Mouse (Mus musculus) forebrain, embryonic 13.5 days (tissue): ENCODE data around the gene Cxcl17. TPM values are rescaled to one million over a fixed set of nuclear protein-coding genes. Genes with fewer than 3 reads are reported as not detected.

ENCODE experiments used
- ATAC-seq: fragments of 200-750 bp; cut with Nextera tagmentation; 2 replicates; pipeline ENCODE4 v1.8.0; 2017
- H3K27ac ChIP-seq: fragments of 300-500 bp; sonication (generic); 2 replicates; pipeline ENCODE4 v1.5.1; 2015; ENCODE audit warnings: inconsistent platforms, mild to moderate bottlenecking, moderate library complexity
- H3K27me3 ChIP-seq: fragments of 300-500 bp; sonication (generic); 2 replicates; pipeline ENCODE4 v1.6.1; 2015; ENCODE audit warnings: mild to moderate bottlenecking, inconsistent platforms
- H3K36me3 ChIP-seq: fragments of 300-500 bp; sonication (generic); 2 replicates; pipeline ENCODE4 v1.6.1; 2015; ENCODE audit warnings: mild to moderate bottlenecking, inconsistent platforms; ENCODE audit not compliant: poor library complexity, severe bottlenecking
- H3K4me1 ChIP-seq: fragments of 300-500 bp; sonication (generic); 2 replicates; pipeline ENCODE4 v1.6.1; 2015; ENCODE audit warnings: inconsistent platforms
- H3K4me2 ChIP-seq: fragments of 300-500 bp; sonication (generic); 2 replicates; pipeline ENCODE4 v1.6.1; 2015; ENCODE audit warnings: inconsistent platforms, mild to moderate bottlenecking, moderate library complexity
- H3K4me3 ChIP-seq: fragments of 300-500 bp; sonication (generic); 2 replicates; pipeline ENCODE4 v1.5.1; 2015; ENCODE audit warnings: mild to moderate bottlenecking, inconsistent platforms
- H3K9ac ChIP-seq: fragments of 300-500 bp; sonication (generic); 2 replicates; pipeline ENCODE4 v1.6.1; 2015; ENCODE audit warnings: mild to moderate bottlenecking, inconsistent platforms
- H3K9me3 ChIP-seq: fragments of 300-500 bp; sonication (generic); replicated peaks from 2 replicates; pipeline ENCODE4 v1.6.1; 2016; ENCODE audit warnings: inconsistent platforms
- WGBS: fragments of 180-500 bp; shearing (Covaris S2); methylation state at CpG from one replicate; pipeline ENCODE4 v1.1.7; 2015; 5-methylcytosine and 5-hydroxymethylcytosine counted together
- polyA plus RNA-seq: library from polyadenylated mRNA; unstranded; fragments of >200 nt; fragmentation: Nextera tagmentation; extraction: Ambion mirVana; gene quantifications from 2 replicates; pipeline ENCODE4 v1.2.1, GENCODE M21; 2015

The Cxcl17 gene
- polyA plus RNA-seq, 1 experiment from 2014 or later = 0.45 TPM

- WGBS = 51% methylated on average over 8 of the region's 8 CpGs
- peak overlapping the region; percentile 27; the same call in 1 of the 2 replicates for H3K4me3 ChIP-seq
- H3K36me3 ChIP-seq = peaks cover 13% of the 10 kb centered on the region
- no peak overlapping the region for H3K27ac ChIP-seq
- H3K27me3 ChIP-seq = peaks cover 11% of the 10 kb centered on the region
- no peaks in the 10 kb centered on the region for H3K9me3 ChIP-seq
- no peak overlapping the region for H3K9ac ChIP-seq
- H3K4me2 ChIP-seq = peak overlapping the region; percentile 54
- H3K4me1 ChIP-seq = peaks cover 18% of the 10 kb centered on the region
- ATAC-seq = no peak
Measured at GRCm38 (mm10) chr7:25377100-25377700, 35.5 kb downstream of the Cxcl17 start.

GRCm38 (mm10) chr7:25376556-25376955 lies 36.1 kb downstream of the Cxcl17 start:
- WGBS = 5% methylated on average over 17 of the region's 17 CpGs
- H3K9me3 ChIP-seq = no peaks in the 10 kb centered on the region
- H3K9ac ChIP-seq = no peak overlapping the region
- H3K4me3 ChIP-seq = peak overlapping the region; percentile 27
- H3K36me3 ChIP-seq = peaks cover 8% of the 10 kb centered on the region; the same call in 1 of the 2 replicates
- peaks cover 18% of the 10 kb centered on the region for H3K4me1 ChIP-seq
- peaks cover 11% of the 10 kb centered on the region for H3K27me3 ChIP-seq
- peak overlapping the region; percentile 54 for H3K4me2 ChIP-seq
- ATAC-seq = peak; percentile 62
- no peak overlapping the region for H3K27ac ChIP-seq

- no peak for ATAC-seq
- no peak overlapping the region for H3K9ac ChIP-seq
- no peak overlapping the region for H3K4me3 ChIP-seq
- H3K9me3 ChIP-seq = no peaks in the 10 kb centered on the region
- peaks cover 28% of the 10 kb centered on the region for H3K27me3 ChIP-seq
- H3K27ac ChIP-seq = no peak overlapping the region
- H3K36me3 ChIP-seq = no peaks in the 10 kb centered on the region
- H3K4me2 ChIP-seq = no peak overlapping the region
- peaks cover 14% of the 10 kb centered on the region; the same call in 1 of the 2 replicates for H3K4me1 ChIP-seq
- 88% methylated on average over 5 of the region's 5 CpGs for WGBS
Measured at GRCm38 (mm10) chr7:25372441-25372840, 40.2 kb downstream of the Cxcl17 start.

- Histone ChIP-seq H3K4me1 (peaks cover 20% of the 10 kb centered on the region), H3K9me3 (no peaks in the 10 kb centered on the region), H3K36me3 (peaks cover 6% of the 10 kb centered on the region), H3K4me2 (no peak within 1 kb of the TSS), H3K27ac (no peak within 1 kb of the TSS), H3K9ac (0 out of 2 replicates have a peak within 1 kb of the TSS, but pooled peaks have one; percentile 13), H3K4me3 (no peak within 1 kb of the TSS), H3K27me3 (peaks cover 42% of the 10 kb centered on the region)
- no peak for ATAC-seq
- 51% methylated on average over 12 of the region's 12 CpGs for WGBS
Measured at GRCm38 (mm10) chr7:25369058-25369749, 43.5 kb downstream of the Cxcl17 start, which contains the start of gene Cnfn. TSS of gene Cnfn (minus strand) at chr7:25369724.

- no peak overlapping the region for H3K4me2 ChIP-seq
- peaks cover 20% of the 10 kb centered on the region for H3K4me1 ChIP-seq
- 25% methylated on average over 12 of the region's 12 CpGs for WGBS
- peaks cover 42% of the 10 kb centered on the region for H3K27me3 ChIP-seq
- H3K36me3 ChIP-seq = peaks cover 15% of the 10 kb centered on the region
- no peak overlapping the region for H3K9ac ChIP-seq
- no peak overlapping the region for H3K4me3 ChIP-seq
- no peaks in the 10 kb centered on the region for H3K9me3 ChIP-seq
- no peak for ATAC-seq
- H3K27ac ChIP-seq = no peak overlapping the region
Measured at GRCm38 (mm10) chr7:25368333-25368732, 44.4 kb downstream of the Cxcl17 start.

- Histone ChIP-seq H3K4me2 (peak overlapping the region; percentile 12; the same call in 1 of the 2 replicates), H3K4me1 (peaks cover 20% of the 10 kb centered on the region), H3K9ac (no peak overlapping the region), H3K4me3 (no peak overlapping the region), H3K36me3 (peaks cover 21% of the 10 kb centered on the region), H3K27me3 (peaks cover 42% of the 10 kb centered on the region), H3K9me3 (no peaks in the 10 kb centered on the region), H3K27ac (no peak overlapping the region)
- WGBS = 2% methylated on average over 33 of the region's 33 CpGs
- ATAC-seq = no peak
Measured at GRCm38 (mm10) chr7:25367632-25368293, 44.9 kb downstream of the Cxcl17 start.

- Histone ChIP-seq H3K4me2 (no peak overlapping the region; the same call in 1 of the 2 replicates), H3K9me3 (no peaks in the 10 kb centered on the region), H3K9ac (peak overlapping the region; percentile 26), H3K36me3 (peaks cover 38% of the 10 kb centered on the region), H3K4me1 (peaks cover 20% of the 10 kb centered on the region), H3K4me3 (no peak overlapping the region), H3K27me3 (peaks cover 42% of the 10 kb centered on the region), H3K27ac (peak overlapping the region; percentile 54)
- ATAC-seq = no peak
- WGBS = 13% methylated on average over 13 of the region's 13 CpGs
Measured at GRCm38 (mm10) chr7:25365937-25366625, 46.6 kb downstream of the Cxcl17 start.

- peaks cover 27% of the 10 kb centered on the region for H3K4me1 ChIP-seq
- H3K9me3 ChIP-seq = no peaks in the 10 kb centered on the region
- no peak overlapping the region for H3K4me3 ChIP-seq
- peaks cover 62% of the 10 kb centered on the region for H3K36me3 ChIP-seq
- H3K27ac ChIP-seq = no peak overlapping the region
- 96% methylated on average over 17 of the region's 17 CpGs for WGBS
- no peak for ATAC-seq
- no peak overlapping the region for H3K4me2 ChIP-seq
- no peak overlapping the region for H3K9ac ChIP-seq
- peaks cover 26% of the 10 kb centered on the region for H3K27me3 ChIP-seq
Measured at GRCm38 (mm10) chr7:25363632-25364031, 49.1 kb downstream of the Cxcl17 start.

GRCm38 (mm10) chr7:25363151-25363550 lies 49.5 kb downstream of the Cxcl17 start:
- Histone ChIP-seq H3K4me2 (no peak overlapping the region), H3K4me3 (no peak overlapping the region), H3K27ac (no peak overlapping the region), H3K36me3 (peaks cover 67% of the 10 kb centered on the region), H3K4me1 (peaks cover 30% of the 10 kb centered on the region), H3K27me3 (peaks cover 21% of the 10 kb centered on the region), H3K9me3 (no peaks in the 10 kb centered on the region), H3K9ac (no peak overlapping the region)
- WGBS = 89% methylated on average over 19 of the region's 19 CpGs
- ATAC-seq = no peak

- ATAC-seq = peak; percentile 64; the same call in 1 of the 2 replicates
- Histone ChIP-seq H3K4me3 (no peak overlapping the region), H3K27me3 (no peaks in the 10 kb centered on the region), H3K4me1 (0 out of 2 replicates have a peak, but pooled peaks cover 10% of the 10 kb centered on the region), H3K4me2 (no peak overlapping the region), H3K9ac (no peak overlapping the region), H3K36me3 (peaks cover 97% of the 10 kb centered on the region), H3K27ac (0 out of 2 replicates have a peak overlapping the region, but pooled peaks have one; percentile 10), H3K9me3 (no peaks in the 10 kb centered on the region)
- 66% methylated on average over 19 of the region's 19 CpGs for WGBS
Measured at GRCm38 (mm10) chr7:25358721-25359206, 53.9 kb downstream of the Cxcl17 start.
